Mouse (Mus musculus): ENCODE results near the gene Smim17.

GRCm38 (mm10) chr7:6415442-6415787 is 16.9 kb downstream of the Smim17 start:
- TF ChIP-seq CTCF (IDR thresholded peaks at IDR 0.05; ENCODE audit: low read depth) (no peak), EP300 (IDR thresholded peaks at IDR 0.05; ENCODE audit: low read depth) (no peak)

Measured in liver, postnatal 0 days (tissue).